Mouse (Mus musculus) intestine, postnatal 0 days (tissue): Measurements from ENCODE around the gene Zbtb24. TPM values are rescaled to one million over a fixed set of nuclear protein-coding genes. Genes with fewer than 3 reads are reported as not detected.
"Not testable (repeated sequence)": the region's sequence is repeated elsewhere in the genome, so short reads cannot be mapped to it uniquely, and the experiment has no call there.

Experiments used
- ATAC-seq: fragments of 200-750 bp; cut with Nextera tagmentation; 2 replicates; pipeline ENCODE4 v1.8.0; 2017; ENCODE audit warnings: mild to moderate bottlenecking, moderate TSS enrichment, moderate library complexity
- H3K27ac ChIP-seq: fragments of 300-500 bp; sonication (generic); 2 replicates; pipeline ENCODE4 v1.5.1; 2014; ENCODE audit warnings: mild to moderate bottlenecking, low read depth, low read length, moderate library complexity
- H3K27me3 ChIP-seq: fragments of 300-500 bp; sonication (generic); replicated peaks from 2 replicates; pipeline ENCODE4 v1.6.1; 2014; ENCODE audit warnings: low read length, mixed read lengths; ENCODE audit not compliant: control insufficient read depth, insufficient read depth
- H3K36me3 ChIP-seq: fragments of 300-500 bp; sonication (generic); 2 replicates; pipeline ENCODE4 v1.6.1; 2014; ENCODE audit warnings: mild to moderate bottlenecking, moderate library complexity; ENCODE audit not compliant: control insufficient read depth, insufficient read depth
- H3K4me1 ChIP-seq: fragments of 300-500 bp; sonication (generic); replicated peaks from 2 replicates; pipeline ENCODE4 v1.6.1; 2014; ENCODE audit warnings: antibody characterized with exemption, low read length, mixed read lengths; ENCODE audit not compliant: control insufficient read depth, insufficient read depth
- H3K4me2 ChIP-seq: fragments of 300-500 bp; sonication (generic); replicated peaks from 2 replicates; pipeline ENCODE4 v1.6.1; 2014; ENCODE audit warnings: low read depth, mild to moderate bottlenecking, moderate library complexity
- H3K4me3 ChIP-seq: fragments of 300-500 bp; sonication (generic); 2 replicates; pipeline ENCODE4 v1.5.1; 2014; ENCODE audit warnings: low read depth, low read length
- H3K9ac ChIP-seq: fragments of 300-500 bp; sonication (generic); 2 replicates; pipeline ENCODE4 v1.6.1; 2014; ENCODE audit warnings: mild to moderate bottlenecking, low read depth, low read length
- H3K9me3 ChIP-seq: fragments of 300-500 bp; sonication (generic); 2 replicates; pipeline ENCODE4 v1.6.1; 2016; ENCODE audit warnings: mixed run types; ENCODE audit not compliant: control insufficient read depth
- CTCF ChIP-seq: sonication (generic); IDR thresholded peaks from 2 replicates; pipeline ENCODE4 v1.5.1; 2016; ENCODE audit warnings: low read depth, mild to moderate bottlenecking, control low read depth, antibody characterized with exemption, moderate library complexity
- WGBS: fragments of 180-500 bp; shearing (Covaris S2); extraction: QIAGEN DNeasy Blood & Tissue Kit; methylation state at CpG from one replicate; pipeline ENCODE4 v1.1.7; 2014; 5-methylcytosine and 5-hydroxymethylcytosine counted together
- polyA plus RNA-seq: library from polyadenylated mRNA; unstranded; fragments of >200 nt; fragmentation: Nextera tagmentation; extraction: Ambion mirVana; gene quantifications from 2 replicates; pipeline ENCODE4 v1.2.1, GENCODE M21; 2015

Gene Zbtb24
- polyA plus RNA-seq = 12.9 and 16.0 TPM in 2 replicates

DNA sequence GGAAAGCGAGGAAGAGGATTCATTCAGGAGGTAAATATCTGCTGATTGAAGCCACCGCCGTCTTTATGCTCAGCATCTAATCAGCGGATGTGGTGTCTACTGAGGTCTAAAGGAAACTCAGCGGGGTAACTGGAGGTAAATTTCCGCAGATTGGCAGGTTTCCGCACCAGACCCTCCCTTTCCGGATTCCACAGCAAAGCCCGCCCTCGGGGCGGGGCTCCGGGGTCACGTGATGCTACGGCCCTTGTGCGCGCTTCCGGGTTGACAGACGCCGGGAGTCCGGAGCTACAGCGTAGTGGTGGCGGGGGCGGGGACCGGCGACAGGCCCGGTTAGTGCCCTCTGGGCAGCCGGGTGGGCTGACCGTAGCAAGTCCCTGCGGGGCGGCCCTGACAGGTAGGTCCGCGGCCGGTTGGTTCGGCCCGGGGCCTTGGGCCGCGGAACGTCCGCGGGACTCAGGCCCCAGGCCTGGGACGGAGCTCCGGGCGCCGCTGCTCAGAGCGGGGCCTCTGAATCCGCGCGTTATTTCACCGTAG is at the start of gene Zbtb24:
Zbtb24 (plus strand) TSS at position 247 of the 534 bp plus-strand sequence.
- H3K27ac ChIP-seq = peak within 1 kb of the TSS; percentile 70
- peak within 1 kb of the TSS; percentile 68 for H3K9ac ChIP-seq
- WGBS = under 1% methylated on average over 49 of the region's 49 CpGs
- no peak for TF ChIP-seq CTCF
- no peaks in the 10 kb centered on the region for H3K27me3 ChIP-seq
- peak within 1 kb of the TSS; percentile 72 for H3K4me3 ChIP-seq
- peak within 1 kb of the TSS; percentile 78 for H3K4me2 ChIP-seq
- peaks cover 9% of the 10 kb centered on the region; the same call in 1 of the 2 replicates for H3K36me3 ChIP-seq
- ATAC-seq = peak; percentile 94
- no peaks in the 10 kb centered on the region for H3K9me3 ChIP-seq
- peaks cover 10% of the 10 kb centered on the region; the same call in 1 of the 2 replicates for H3K4me1 ChIP-seq

DNA sequence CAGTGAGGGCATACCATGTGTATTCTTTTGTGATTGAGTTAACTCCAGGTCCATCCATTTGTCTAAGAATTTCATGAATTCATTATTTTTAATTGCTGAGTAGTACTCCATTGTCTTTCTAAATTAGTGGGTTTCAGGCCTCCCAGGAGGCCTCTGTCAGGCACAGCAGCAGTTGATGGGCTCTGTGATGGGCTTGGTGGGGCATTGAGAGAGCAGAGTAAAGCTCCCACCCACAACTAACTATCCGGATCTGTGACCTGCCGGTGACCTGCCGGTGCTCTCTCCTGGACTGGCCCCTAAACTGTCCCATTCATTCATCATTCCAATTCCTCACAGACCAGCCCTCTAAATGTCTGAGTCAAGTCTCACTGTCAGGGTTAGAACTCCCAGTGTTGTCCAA is 49.1 kb upstream of the Zbtb24 start:
- H3K4me3 ChIP-seq = no peak overlapping the region
- no peak overlapping the region for H3K4me2 ChIP-seq
- no peaks in the 10 kb centered on the region for H3K27me3 ChIP-seq
- ATAC-seq = no peak
- no peaks in the 10 kb centered on the region for H3K4me1 ChIP-seq
- no peak overlapping the region for H3K9ac ChIP-seq
- no peaks in the 10 kb centered on the region for H3K9me3 ChIP-seq
- no peaks in the 10 kb centered on the region for H3K36me3 ChIP-seq
- H3K27ac ChIP-seq = no peak overlapping the region
- WGBS = 88% methylated on average over 3 of the region's 3 CpGs
- no peak for TF ChIP-seq CTCF

DNA sequence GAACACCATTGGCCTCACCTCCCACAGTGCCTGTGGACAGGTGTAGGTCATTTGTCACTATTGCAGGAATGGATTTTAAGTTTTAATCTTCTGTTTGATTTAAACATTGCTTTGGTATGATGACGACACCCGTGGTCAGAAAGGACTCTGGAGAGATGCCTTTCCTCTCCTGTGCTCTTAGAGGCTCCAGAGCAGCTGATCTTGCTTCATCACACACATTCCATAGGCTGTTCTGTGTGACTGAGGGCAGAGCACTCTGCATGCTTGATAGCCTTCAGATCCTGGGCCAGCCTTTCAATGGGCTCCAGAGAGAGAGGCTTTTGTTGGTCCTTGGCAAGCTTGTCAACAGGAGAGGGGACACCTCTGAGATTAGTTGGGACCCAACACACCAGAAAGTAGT is 46.8 kb upstream of the Zbtb24 start:
- Histone ChIP-seq H3K4me1 (no peaks in the 10 kb centered on the region), H3K36me3 (no peaks in the 10 kb centered on the region), H3K4me3 (no peak overlapping the region), H3K9ac (no peak overlapping the region), H3K4me2 (no peak overlapping the region), H3K27me3 (no peaks in the 10 kb centered on the region), H3K27ac (no peak overlapping the region), H3K9me3 (no peaks in the 10 kb centered on the region)
- TF ChIP-seq CTCF = no peak
- no peak for ATAC-seq
- 69% methylated on average over 2 of the region's 2 CpGs for WGBS

DNA sequence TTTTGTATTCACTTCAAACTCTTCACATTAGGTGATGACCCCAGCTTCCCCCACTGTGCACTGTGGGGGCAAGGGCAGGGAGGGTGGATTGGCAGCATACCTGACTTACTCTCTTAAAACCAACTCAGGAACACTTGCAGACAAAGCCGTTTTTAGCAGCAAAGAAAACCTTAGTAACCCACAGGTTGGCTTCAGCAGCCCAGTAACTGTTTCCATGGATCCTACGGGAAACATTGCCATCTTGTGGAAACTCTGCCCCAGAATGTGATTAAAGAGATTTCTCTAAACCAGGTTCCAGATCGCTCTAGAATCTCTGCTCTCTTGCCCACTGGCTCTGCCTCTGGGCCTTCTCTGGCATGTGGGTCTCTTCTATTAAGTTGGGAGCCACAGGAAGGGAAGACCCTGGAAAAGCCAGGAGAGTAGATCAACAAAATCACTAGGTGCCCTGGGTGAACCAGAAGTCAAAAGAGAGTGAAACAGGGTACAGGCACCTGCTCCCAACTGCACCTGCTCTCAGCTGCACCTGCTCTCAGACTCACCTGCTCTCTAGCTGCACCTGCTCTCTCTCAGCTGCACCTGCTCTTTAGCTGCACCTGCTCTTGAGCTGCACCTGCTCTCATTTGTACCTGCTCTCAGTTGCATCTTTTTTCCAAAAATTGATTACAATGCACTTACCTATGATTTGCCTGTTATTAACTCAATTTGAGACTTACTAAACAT is 46.1 kb upstream of the Zbtb24 start:
- Histone ChIP-seq H3K9me3 (no peaks in the 10 kb centered on the region), H3K9ac (no peak overlapping the region), H3K4me2 (no peak overlapping the region), H3K4me3 (no peak overlapping the region), H3K36me3 (no peaks in the 10 kb centered on the region), H3K27ac (no peak overlapping the region), H3K27me3 (no peaks in the 10 kb centered on the region), H3K4me1 (no peaks in the 10 kb centered on the region)
- 35% methylated on average over 3 of the region's 3 CpGs for WGBS
- peak; percentile 52 for TF ChIP-seq CTCF
- ATAC-seq = no peak

DNA sequence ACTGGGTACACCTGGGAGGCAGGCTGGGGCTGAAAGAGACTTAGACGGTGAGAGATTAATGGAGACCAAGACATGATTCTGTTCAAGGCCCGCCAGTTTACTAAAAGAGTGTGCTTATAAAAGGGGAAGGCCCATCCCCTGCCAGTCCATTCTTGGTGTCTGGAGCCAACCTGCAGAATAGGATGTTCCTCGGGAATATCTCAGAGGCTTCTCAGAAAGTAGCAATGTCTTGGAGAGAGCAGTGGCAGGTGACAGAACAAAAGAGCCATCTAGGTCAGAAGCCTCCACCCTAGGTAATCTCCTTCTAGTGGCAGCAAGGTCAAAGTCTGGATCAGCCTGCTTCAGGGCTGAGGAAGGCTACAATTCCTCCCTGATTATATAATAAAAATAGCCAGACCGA is 40.0 kb upstream of the Zbtb24 start:
- H3K36me3 ChIP-seq = not testable (repeated sequence)
- 88% methylated on average over 4 of the region's 4 CpGs for WGBS

DNA sequence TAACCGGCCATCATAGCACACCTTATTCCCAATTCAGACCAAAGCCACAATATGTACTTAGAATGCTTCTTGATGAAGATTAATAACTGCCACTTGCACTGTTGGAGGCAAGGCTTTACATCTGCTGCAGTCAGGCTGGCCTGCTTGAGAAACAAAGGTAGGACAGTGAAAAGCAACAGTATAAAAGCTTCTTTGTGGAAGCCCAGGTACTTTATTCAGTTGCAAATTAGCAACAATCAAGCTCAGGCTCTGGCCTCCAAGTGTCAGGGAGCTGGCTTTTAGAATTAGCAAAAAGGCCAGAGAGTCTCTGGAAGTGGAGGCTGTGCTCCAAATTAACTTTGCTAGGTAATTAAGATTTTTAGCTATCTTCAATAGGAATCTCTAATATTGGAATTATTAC is 39.4 kb upstream of the Zbtb24 start:
- H3K36me3 ChIP-seq, H3K9ac ChIP-seq, H3K27me3 ChIP-seq, H3K4me3 ChIP-seq, H3K4me1 ChIP-seq, H3K4me2 ChIP-seq, H3K9me3 ChIP-seq, H3K27ac ChIP-seq, ATAC-seq: not testable (repeated sequence)
- 100% methylated on average over 1 of the region's 1 CpGs for WGBS

More for the DNA sequence above, 40.0 kb upstream of the Zbtb24 start:
- H3K4me3 ChIP-seq, H3K9me3 ChIP-seq, H3K9ac ChIP-seq, H3K4me2 ChIP-seq, H3K27ac ChIP-seq, H3K4me1 ChIP-seq, ATAC-seq, H3K27me3 ChIP-seq: not testable (repeated sequence)

DNA sequence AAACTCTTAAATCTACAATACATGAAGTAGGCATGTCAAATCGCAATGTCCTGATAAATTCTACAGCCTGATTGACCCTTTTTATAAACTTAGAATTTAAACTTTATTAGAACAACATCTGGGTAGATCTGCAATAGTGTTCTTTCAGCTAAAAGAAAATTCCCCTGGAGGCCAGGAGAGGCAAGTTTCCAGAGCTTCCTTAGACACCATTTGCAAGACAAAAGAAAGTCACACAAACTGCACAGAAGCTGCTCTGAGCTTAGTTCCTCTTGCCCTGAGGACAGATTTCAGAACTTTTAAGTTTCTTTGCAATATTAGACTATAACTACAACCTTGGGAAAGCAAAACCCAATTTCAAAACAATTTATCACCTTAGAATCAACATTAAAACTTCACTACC is 36.7 kb upstream of the Zbtb24 start:
- H3K27ac ChIP-seq, H3K27me3 ChIP-seq, H3K9me3 ChIP-seq, H3K9ac ChIP-seq, H3K4me1 ChIP-seq, H3K4me3 ChIP-seq, H3K36me3 ChIP-seq, ATAC-seq, H3K4me2 ChIP-seq: not testable (repeated sequence)
- WGBS = 89% methylated on average over 1 of the region's 1 CpGs

DNA sequence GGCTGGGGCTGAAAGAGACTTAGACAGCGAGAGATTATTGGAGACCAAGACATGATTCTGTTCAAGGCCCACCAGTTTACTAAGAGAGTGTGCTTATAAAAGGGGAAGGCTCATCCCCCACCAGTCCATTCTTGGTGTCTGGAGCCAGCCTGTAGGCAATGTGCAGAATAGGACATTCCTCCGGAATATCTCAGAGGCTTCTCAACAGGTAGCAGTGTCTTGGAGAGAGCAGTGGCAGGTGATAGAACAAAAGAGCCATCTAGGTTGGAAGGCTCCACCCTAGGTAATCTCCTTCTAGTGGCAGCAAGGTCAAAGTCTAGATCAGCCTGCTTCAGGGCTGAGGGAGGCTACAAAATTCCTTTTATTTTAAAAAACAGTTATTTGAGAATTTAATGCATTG is 34.8 kb upstream of the Zbtb24 start:
- H3K4me1 ChIP-seq, H3K27ac ChIP-seq, H3K9me3 ChIP-seq, H3K27me3 ChIP-seq, H3K4me3 ChIP-seq, H3K4me2 ChIP-seq, H3K36me3 ChIP-seq, H3K9ac ChIP-seq, ATAC-seq: not testable (repeated sequence)
- WGBS = 85% methylated on average over 2 of the region's 2 CpGs
